ENCODE assay signal across 13 mouse cellular contexts in genomic region chr1:160881968-160882367, GRCm38 (mm10).
"Had no signal": no experiment of that assay in that cellular context is flagged by ENCODE, and none has a peak within 500 bp of the region (broad histone marks: within the 10 kb centered on the region; RNA-seq: fewer than 3 reads in every experiment).

No protein-coding gene starts in this region.

- H3K27ac ChIP-seq: limb, embryonic 12.5 days; liver, embryonic 13.5 days; lung, embryonic 15.5 days; midbrain, embryonic 13.5 days; stomach, embryonic 15.5 days had no signal

- H3K27me3 ChIP-seq: limb, embryonic 12.5 days; liver, embryonic 13.5 days; lung, embryonic 15.5 days; megakaryocyte, embryonic 14.5 days; midbrain, embryonic 13.5 days; stomach, embryonic 15.5 days had no signal

- H3K4me3 ChIP-seq: limb, embryonic 12.5 days; liver, embryonic 13.5 days; lung, embryonic 15.5 days; megakaryocyte, embryonic 14.5 days; midbrain, embryonic 13.5 days; stomach, embryonic 15.5 days had no signal

- H3K4me2 ChIP-seq: limb, embryonic 12.5 days; liver, embryonic 13.5 days; lung, embryonic 15.5 days; midbrain, embryonic 13.5 days; stomach, embryonic 15.5 days had no signal

- H3K36me3 ChIP-seq: limb, embryonic 12.5 days; liver, embryonic 13.5 days; lung, embryonic 15.5 days; midbrain, embryonic 13.5 days; stomach, embryonic 15.5 days had no signal

- H3K9ac ChIP-seq: limb, embryonic 12.5 days; liver, embryonic 13.5 days; liver, postnatal 0 days; lung, embryonic 15.5 days; midbrain, embryonic 13.5 days; stomach, embryonic 15.5 days had no signal

- ATAC-seq: liver, postnatal 0 days; midbrain, embryonic 13.5 days had no signal

- H3K9me3 ChIP-seq: limb, embryonic 12.5 days; liver, embryonic 13.5 days; lung, embryonic 15.5 days; megakaryocyte, embryonic 14.5 days; midbrain, embryonic 13.5 days; stomach, embryonic 15.5 days had no signal

- DNase-seq: kidney, adult 11 months; kidney, adult 9 months; kidney, postnatal 10 days; liver; liver, embryonic 13.5 days; liver, postnatal 0 days; lung, postnatal 14 days; right cerebral cortex, postnatal 14 days had no signal

- H3K4me1 ChIP-seq: limb, embryonic 12.5 days; liver, embryonic 13.5 days; lung, embryonic 15.5 days; midbrain, embryonic 13.5 days; stomach, embryonic 15.5 days had no signal
